Mouse (Mus musculus): Measurements from ENCODE around the gene Olfr730.

Gene Olfr730

GRCm38 (mm10) chr14:50188098-50188497 lies at the start of gene Olfr730:
Gene Olfr730, minus strand, starts transcription at chr14:50188198.
- no peak for DNase-seq (ENCODE audit: low spot score)

- DNase-seq (ENCODE audit: low spot score): no peak
Measured at GRCm38 (mm10) chr14:50152810-50153209, 35.2 kb downstream of the Olfr730 start, which contains the start of gene Olfr729. Gene Olfr729, minus strand, starts transcription at chr14:50152910.

- no peak for DNase-seq (ENCODE audit: low spot score)
Measured at GRCm38 (mm10) chr14:50142580-50142979, 45.4 kb downstream of the Olfr730 start, which contains the start of gene Olfr728. Gene Olfr728, minus strand, starts transcription at chr14:50142680.
